Mouse (Mus musculus): ENCODE results near the gene Cmtr1.

The Cmtr1 gene

GRCm38 (mm10) chr17:29669936-29670335 lies 9.5 kb downstream of the Cmtr1 start:
- no peak for DNase-seq

DNA sequence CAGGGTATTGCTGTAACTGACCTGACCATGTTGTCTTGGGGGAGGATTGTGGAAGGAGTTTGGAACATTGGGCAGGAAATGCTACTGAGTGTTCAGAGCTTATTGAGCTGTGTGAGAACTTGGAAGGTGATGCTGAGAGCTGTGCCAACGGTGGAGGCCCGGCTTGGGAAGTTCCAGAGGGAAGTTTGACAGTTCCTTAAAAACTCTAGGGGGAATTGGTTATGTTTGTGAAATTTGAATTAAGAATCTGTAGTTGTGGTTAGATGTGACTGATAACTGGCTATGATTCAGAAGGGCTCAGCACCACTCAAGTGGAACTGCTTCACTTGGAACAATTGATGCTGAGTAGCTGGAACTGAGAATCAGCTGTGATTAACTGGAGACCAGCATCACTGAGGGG lies 10.6 kb downstream of the Cmtr1 start:
- DNase-seq = no peak

GRCm38 (mm10) chr17:29673325-29673724 lies 12.9 kb downstream of the Cmtr1 start:
- no peak for DNase-seq

DNA sequence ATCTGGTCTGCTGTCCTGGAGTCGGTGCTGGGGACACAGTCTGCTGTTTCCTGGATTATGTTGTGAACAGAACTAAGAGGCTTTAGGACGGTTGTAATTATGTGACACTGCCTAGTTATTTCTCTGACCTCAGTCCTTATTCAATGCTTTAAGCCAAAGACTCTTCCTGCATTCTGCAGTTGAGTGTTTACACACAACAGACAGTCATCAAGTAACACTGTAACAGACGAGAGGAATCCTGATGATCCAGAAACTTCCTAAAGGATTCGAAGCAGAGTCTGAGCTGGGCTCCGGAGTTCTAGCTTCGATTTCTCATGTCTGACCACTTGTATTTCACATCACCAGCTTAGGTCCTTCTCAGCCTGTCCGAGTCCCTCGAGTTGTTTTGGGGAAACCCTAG lies 18.1 kb downstream of the Cmtr1 start:
- DNase-seq = no peak

DNA sequence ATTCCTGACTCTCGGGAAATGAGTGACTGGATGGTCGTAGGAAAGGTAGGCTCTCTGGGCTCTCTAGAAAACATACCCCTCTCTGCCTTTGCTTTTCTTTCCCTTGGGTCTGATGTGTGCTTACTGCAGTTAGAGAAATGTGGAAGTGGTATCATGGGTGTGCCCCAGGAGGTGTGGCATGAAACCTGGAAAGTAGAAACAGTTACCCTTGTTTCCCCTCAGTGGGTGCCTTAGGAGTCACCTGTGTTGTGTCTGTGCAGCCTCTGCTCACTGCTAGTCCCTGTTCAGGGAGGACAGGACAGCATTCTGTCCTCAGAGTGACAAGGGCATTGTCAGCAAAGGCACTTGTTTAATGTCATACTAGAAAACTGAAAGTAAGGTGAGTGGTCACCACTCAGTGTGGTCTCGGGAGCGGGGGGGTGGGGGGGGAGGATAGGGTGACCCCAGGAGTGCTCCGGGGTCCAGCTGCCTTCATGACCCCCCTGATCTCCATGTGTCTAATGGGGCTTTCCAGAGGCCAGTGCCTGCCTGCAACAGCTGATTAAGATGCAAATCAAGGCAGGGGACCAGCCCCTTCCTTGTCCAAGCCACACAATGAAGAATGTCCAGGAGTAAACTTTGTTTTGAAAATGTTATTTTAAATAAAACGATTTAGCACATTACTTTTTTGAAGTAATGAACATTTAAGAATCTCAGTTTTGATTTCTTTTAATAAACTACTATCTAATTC lies 18.8 kb downstream of the Cmtr1 start:
- no peak for DNase-seq

DNA sequence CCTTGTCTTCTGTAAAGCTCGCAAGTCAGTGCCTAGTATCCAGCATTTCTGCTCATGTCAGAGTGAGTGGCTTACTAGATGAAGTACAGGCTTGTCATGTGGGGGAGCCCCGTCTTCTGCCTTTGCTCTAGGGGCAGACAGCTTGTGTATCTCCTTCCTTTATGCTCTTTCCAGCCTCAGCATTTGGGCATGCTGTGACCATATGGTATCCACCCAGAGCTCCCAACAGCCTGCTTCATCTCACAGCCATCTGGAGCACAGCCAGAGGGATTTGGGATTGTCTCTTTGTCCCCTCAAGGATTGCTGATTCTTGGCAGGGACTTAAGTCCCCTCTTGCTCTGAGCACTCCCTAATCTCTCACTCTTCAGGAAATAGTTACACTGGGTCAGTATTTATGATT lies 19.8 kb downstream of the Cmtr1 start:
- no peak for DNase-seq

- no peak for DNase-seq
Observed at GRCm38 (mm10) chr17:29680921-29681320, 20.5 kb downstream of the Cmtr1 start.

DNA sequence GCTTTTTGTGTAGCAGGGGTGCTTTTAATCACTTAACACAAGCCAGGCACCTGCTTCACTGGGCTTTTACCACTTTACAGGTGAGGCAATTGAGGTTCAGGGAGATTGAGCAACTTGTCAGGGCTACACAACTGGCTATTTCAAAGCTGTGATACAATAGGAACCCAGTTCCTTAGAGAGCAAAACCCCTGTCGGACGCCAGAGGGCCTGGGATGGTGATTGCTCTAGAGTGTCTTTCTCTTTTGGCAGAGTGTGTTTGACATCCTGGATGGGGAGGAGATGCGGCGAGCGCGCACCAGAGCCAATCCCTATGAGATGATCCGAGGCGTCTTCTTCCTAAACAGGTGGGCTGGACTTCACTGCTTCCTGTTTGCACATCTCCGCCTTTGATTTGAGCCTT lies 21.3 kb downstream of the Cmtr1 start:
- DNase-seq = no peak

DNA sequence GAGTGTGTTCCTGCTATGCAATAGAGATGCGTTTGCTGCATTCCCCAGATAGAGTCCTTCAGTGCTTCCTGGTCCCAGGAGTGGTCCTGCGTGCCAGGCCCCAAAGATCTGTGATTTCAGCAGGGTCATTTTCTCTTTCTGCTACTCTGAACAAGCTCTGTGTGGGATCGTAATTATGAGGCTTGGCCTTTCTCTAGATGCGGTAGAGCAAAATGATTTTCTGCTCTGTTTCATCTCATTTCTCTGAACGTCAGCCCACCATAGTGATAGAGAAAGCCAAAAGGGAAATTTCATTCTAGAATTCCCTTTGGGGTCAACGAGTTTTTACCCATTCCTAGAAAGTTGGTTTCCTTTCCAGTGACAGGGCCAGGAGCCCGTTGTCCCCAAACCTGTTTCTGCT lies 21.9 kb downstream of the Cmtr1 start:
- DNase-seq = no peak

DNA sequence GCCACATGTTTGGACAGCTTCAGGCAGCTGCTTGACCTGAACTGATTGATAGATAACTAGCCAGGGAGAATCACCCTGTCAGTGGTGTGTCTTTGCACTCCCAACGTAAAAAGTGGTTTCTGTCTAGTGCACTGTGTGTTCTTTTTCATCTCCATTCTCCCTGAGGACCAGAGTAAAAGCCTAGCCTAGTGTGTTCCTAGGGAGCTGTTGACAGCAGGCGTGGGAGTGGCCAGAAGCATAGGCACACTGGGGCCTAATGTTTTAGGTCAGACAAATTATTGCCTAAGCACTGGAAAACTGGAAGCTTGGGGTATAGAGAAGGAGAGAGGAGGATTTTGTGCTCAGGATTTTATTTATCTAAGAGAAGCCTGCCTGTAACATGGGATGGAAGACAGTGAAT lies 22.7 kb downstream of the Cmtr1 start:
- no peak for DNase-seq

- DNase-seq = no peak
Observed at GRCm38 (mm10) chr17:29684275-29684674, 23.9 kb downstream of the Cmtr1 start.

DNA sequence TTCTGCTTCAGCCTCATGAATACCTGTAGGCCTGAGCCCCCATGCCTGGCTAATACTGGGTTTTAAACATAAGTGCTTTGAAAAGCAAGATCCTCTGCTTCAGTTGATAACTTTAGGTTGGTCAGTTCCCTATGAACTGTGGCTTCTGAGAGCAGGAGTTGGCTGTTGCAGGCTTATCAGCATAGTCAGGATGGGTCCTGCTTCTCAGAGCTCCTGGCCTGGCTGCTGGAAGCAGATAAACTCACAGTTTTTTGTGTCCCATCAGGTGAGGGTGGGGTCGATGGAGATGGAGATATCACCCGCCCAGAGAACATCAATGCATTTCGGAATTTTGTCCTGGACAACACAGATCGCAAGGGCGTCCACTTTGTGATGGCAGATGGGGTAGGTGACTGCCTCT lies 26.4 kb downstream of the Cmtr1 start:
- no peak for DNase-seq

GRCm38 (mm10) chr17:29687373-29687772 lies 27.0 kb downstream of the Cmtr1 start:
- no peak for DNase-seq

DNA sequence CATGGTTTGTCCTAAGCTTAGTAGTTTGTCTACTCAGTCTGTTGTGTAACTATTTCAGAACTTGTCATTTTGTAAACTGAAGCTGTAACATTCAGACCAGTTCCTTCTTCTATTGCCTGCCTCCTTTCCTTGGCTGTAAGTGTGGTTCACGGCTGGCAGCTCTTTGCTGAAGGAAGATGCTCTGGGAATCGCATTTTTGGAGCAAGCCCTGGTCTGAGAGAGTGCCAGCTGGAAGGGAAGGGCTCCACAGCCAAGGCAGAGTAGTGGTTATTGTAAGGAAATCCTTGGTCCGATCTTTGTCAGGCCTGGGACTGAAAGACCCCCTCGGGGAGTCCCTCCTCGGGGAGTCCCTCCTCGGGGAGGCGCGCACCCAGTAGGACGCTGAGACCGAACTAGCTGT lies 28.2 kb downstream of the Cmtr1 start:
- no peak for DNase-seq

DNA sequence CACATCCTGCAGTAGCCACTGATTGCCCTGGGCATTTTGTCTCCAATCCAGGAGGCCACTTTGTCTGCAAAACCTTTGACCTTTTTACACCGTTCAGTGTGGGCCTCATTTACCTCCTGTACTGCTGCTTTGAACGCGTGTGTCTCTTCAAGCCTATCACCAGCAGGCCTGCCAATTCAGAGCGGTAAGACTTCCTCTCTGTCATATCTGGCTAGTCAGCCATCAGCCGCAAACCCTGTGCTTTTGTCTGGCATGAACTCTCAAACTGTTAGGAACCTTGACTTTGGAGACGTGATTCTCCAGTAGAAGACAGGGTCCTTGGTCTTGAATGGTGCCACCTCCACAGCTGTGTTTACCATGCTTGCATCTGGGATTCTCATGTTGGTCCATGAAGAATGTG lies 29.9 kb downstream of the Cmtr1 start:
- DNase-seq = no peak

DNA sequence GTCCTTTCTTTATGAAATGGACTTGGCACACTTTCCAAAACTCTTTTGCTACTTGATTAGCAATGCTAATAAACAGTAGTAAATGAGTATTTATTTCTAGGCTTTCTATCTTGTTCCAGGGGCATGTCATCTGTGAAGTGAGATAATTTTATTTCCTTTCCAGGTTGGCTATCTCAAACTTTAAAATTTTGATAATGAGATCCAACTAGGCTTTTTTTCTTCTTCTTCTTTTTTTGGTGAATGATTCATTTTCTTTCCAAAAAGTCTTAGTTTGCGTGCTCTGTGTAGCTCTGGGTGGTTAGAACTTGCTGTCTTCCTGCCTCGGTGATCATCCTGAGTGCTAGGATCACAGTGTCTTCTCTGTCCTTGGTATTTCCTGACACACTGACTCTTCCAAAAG lies 32.4 kb downstream of the Cmtr1 start:
- no peak for DNase-seq

DNA sequence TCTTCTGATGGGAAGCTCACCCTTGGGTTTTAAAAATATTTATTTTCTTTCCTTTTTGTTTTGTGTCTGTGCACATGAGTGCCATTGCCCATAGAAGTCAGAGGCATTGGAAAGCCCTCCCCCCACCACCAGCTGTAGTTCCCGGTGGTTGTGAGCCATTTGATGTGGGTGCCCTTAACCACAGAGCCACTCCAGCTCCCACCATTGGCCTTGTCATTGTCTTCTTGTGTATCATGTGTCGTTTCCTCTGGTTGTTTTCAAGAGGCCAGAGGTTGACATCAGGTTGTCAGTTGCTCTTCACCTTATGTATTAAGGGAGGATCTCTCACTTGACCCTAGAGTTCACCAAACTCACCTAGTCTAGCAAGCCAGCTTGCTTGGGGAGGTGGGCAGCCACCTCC lies 33.2 kb downstream of the Cmtr1 start:
- DNase-seq = no peak

GRCm38 (mm10) chr17:29694516-29694915 lies 34.1 kb downstream of the Cmtr1 start:
- DNase-seq = no peak

- no peak for DNase-seq
Observed at GRCm38 (mm10) chr17:29696940-29697339, 36.5 kb downstream of the Cmtr1 start.

DNA sequence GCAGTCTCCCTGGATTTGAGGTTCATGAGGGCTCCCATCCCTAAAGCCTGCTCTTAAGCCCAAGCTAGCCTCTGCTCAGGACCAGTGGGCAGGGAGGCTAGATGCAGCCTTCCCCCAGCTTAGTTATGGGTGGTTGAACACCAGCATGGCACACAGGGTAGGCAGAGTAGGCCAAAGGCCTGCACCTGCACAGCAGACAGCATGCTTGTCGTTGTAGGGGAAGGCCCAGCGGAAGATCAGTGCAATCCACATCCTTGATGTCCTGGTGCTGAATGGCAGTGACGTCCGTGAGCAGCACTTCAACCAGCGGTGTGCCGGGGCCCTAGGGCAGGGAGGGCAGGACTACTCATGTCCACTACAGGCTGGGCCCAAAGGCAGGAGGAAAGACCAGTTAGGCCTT lies 38.0 kb downstream of the Cmtr1 start:
- no peak for DNase-seq

DNA sequence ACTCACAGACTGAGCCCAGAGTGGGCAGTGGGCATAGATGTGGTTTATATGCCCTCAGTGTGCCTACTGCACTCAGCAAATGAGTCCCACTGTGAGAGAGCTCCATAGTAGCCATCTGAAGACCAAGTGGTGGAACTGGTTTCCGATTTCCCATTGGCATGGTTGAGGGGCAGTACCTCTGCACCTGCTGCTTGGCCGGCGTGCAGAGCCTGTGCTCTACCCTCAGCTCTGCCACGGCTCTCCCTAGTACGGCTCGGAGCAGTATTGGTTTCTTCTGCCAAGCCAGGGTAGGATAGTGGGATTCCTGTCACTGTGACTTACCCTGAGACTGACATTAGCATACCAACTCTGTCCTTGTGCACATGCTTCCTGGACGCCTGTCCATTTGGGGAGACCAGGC lies 40.2 kb downstream of the Cmtr1 start:
- no peak for DNase-seq

- DNase-seq = no peak
Observed at GRCm38 (mm10) chr17:29702938-29703710, 42.7 kb downstream of the Cmtr1 start.

DNA sequence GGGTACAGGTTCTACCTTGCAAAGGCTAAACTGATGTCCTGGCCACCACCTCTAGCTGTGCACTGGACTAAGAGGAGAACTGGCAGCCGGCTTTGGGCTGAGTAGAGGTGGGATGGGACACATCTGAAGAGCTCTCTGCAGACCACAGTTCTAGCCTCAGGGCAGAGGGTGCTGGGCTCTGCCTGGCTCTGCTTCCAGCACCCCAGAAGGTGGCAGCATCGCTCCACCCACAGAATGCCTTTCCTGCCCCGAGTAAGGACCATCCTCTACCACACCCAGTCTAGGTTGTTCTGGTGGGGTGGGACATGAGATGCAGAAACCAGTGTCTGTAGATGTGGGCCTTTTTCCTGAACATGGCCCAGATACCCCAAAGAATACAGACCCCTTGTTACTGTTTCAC lies 44.4 kb downstream of the Cmtr1 start:
- DNase-seq = no peak

GRCm38 (mm10) chr17:29705881-29706280 lies 45.5 kb downstream of the Cmtr1 start:
- no peak for DNase-seq
